Mouse (Mus musculus) cerebellum, postnatal 25 days (tissue): ENCODE data around the gene Ppp1r11.
A peak's percentile ranks its signal among the peaks of the same experiment; 100 is the strongest.

Source experiments
- DNase-seq, 2 experiments: peaks; one replicate each; pipeline ENCODE4 v3.0.0; 2021; ENCODE audit warnings: mixed read lengths in 2 of 2

The Ppp1r11 gene

GRCm38 (mm10) chr17:36958884-36959283 lies 7.3 kb upstream of the Ppp1r11 start:
- no peak for DNase-seq

- DNase-seq = peak; percentile 92 to 95
Observed at GRCm38 (mm10) chr17:36957999-36958743, 6.6 kb upstream of the Ppp1r11 start, which contains the start of the genes Znrd1 and Znrd1as. TSS of gene Znrd1 (minus strand) at chr17:36958559. TSS of gene Znrd1as (plus strand) at chr17:36958592.

GRCm38 (mm10) chr17:36953062-36953461 lies 1.5 kb upstream of the Ppp1r11 start:
- DNase-seq = no peak

GRCm38 (mm10) chr17:36952631-36953030 lies 1.1 kb upstream of the Ppp1r11 start:
- DNase-seq = no peak

GRCm38 (mm10) chr17:36949265-36949664 lies 2.3 kb downstream of the Ppp1r11 start:
- no peak for DNase-seq

GRCm38 (mm10) chr17:36948286-36948685 lies 3.3 kb downstream of the Ppp1r11 start:
- DNase-seq = no peak

GRCm38 (mm10) chr17:36947051-36947819 lies 4.3 kb downstream of the Ppp1r11 start:
- DNase-seq = peak; percentile 80 to 81

- peak in 1 of 2 experiments; percentile 34 for DNase-seq
Observed at GRCm38 (mm10) chr17:36944121-36944775, 7.3 kb downstream of the Ppp1r11 start.

- DNase-seq = no peak
Observed at GRCm38 (mm10) chr17:36943691-36944090, 7.8 kb downstream of the Ppp1r11 start.

GRCm38 (mm10) chr17:36942791-36943471 lies 8.6 kb downstream of the Ppp1r11 start, which contains the start of gene Rnf39:
TSS of gene Rnf39 (plus strand) at chr17:36942918.
- peak; percentile 57 to 59 for DNase-seq

GRCm38 (mm10) chr17:36942391-36942790 lies 9.2 kb downstream of the Ppp1r11 start:
- DNase-seq = peak; percentile 74 to 83

GRCm38 (mm10) chr17:36938056-36938455 lies 13.5 kb downstream of the Ppp1r11 start:
- no peak for DNase-seq

GRCm38 (mm10) chr17:36931806-36932205 lies 19.7 kb downstream of the Ppp1r11 start:
- DNase-seq = no peak

- no peak for DNase-seq
Observed at GRCm38 (mm10) chr17:36931130-36931529, 20.4 kb downstream of the Ppp1r11 start.

- no peak for DNase-seq
Observed at GRCm38 (mm10) chr17:36930233-36930632, 21.3 kb downstream of the Ppp1r11 start.

GRCm38 (mm10) chr17:36929236-36929932 lies 22.2 kb downstream of the Ppp1r11 start:
- no peak for DNase-seq

- DNase-seq = no peak
Observed at GRCm38 (mm10) chr17:36927496-36928120, 23.9 kb downstream of the Ppp1r11 start.

GRCm38 (mm10) chr17:36923491-36923890 lies 28.1 kb downstream of the Ppp1r11 start:
- DNase-seq = no peak

GRCm38 (mm10) chr17:36922715-36923114 lies 28.8 kb downstream of the Ppp1r11 start:
- DNase-seq = no peak

GRCm38 (mm10) chr17:36920239-36920638 lies 31.3 kb downstream of the Ppp1r11 start:
- no peak for DNase-seq

- peak; percentile 60 to 81 for DNase-seq
Observed at GRCm38 (mm10) chr17:36915076-36915475, 36.5 kb downstream of the Ppp1r11 start.
